Mouse (Mus musculus) cerebellum, adult 2 months (tissue): Measurements from ENCODE around the gene Wdr31.

Source experiments
- CTCF ChIP-seq: fragments of 200-500 bp; IDR thresholded peaks from 2 replicates; pipeline ENCODE4 v1.5.1; 2011; ENCODE audit warnings: low read depth, mild to moderate bottlenecking, control low read depth, low read length, moderate library complexity, borderline replicate concordance; ENCODE audit not compliant: insufficient read depth
- POLR2A ChIP-seq: fragments of 200-500 bp; IDR thresholded peaks from 2 replicates; pipeline ENCODE4 v1.6.1; 2011; ENCODE audit warnings: low read length, control low read depth, borderline replicate concordance; ENCODE audit not compliant: insufficient read depth

DNA sequence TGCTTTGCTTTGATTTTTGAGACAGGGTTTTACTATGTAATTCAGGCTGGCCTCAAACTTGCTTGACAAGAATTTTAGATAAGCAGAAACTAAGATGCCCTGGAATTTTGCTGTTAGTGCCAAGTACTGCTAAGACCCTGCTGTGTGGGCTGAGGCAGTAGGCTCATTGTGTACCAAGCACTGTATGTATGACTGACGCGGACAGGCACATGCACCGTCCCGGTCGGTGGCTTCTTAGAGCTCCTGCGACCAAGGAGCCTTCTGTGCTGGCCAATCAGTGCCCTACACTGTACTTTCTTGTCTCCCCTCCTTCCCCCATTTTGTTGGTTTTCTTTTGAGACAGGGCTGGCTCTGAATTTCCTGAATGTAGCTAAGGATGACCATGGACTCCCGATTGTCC lies 44.3 kb upstream of the Wdr31 start:
- TF ChIP-seq CTCF (no peak), POLR2A (no peak)
